Mouse (Mus musculus) stomach, postnatal 0 days (tissue): ENCODE measurements around the gene Slc16a9.

ENCODE experiments used
- CTCF ChIP-seq: IDR thresholded peaks from 2 replicates; pipeline ENCODE4 v1.5.1; 2016; ENCODE audit warnings: antibody characterized with exemption, low read depth, mild to moderate bottlenecking, moderate library complexity
- EP300 ChIP-seq: optimal IDR thresholded peaks from 2 replicates; pipeline ENCODE3; 2016; ENCODE audit warnings: antibody characterized with exemption

GRCm38 (mm10) chr10:70254666-70255065 lies 9.8 kb downstream of the Slc16a9 start:
- TF ChIP-seq EP300 = no peak
- no peak for TF ChIP-seq CTCF
